Mouse (Mus musculus): Measurements from ENCODE around the gene Cep164.

DNA sequence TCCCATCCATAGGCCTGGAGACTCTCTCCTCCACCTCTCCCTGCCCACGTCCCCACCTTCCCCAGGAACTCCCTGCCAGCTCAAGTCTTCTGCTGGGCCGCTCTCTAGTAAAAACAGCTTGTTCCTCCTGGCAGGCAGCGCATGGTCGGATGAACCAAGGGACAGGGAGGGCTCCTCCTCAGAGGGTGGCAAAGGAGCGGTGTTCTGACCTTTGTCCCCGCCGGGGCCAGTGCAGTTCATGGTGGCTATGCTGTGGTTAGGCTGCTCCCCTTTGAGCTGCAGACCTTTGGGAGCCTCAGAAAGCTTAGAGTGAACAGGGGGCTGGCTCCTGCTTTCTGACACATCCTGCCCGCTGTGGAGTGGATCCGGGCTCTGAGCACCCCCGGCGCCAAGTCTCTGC, 21.6 kb downstream of the Cep164 start:
- TF ChIP-seq CTCF (IDR thresholded peaks at IDR 0.05; ENCODE audit: low read depth) (no peak), EP300 (IDR thresholded peaks at IDR 0.05; ENCODE audit: low read depth) (no peak)
